Mouse (Mus musculus): ENCODE data around the gene Farp1. TPM values are rescaled to one million over a fixed set of nuclear protein-coding genes. Genes with fewer than 3 reads are reported as not detected.

Farp1 gene
- total RNA-seq, 2 experiments from 2014 or later, result 5.3 to 6.1 TPM

- no peak for DNase-seq (ENCODE audit: low spot score)
Observed at GRCm38 (mm10) chr14:121054062-121054461, 19.1 kb downstream of the Farp1 start.

GRCm38 (mm10) chr14:121057750-121058149 is 22.8 kb downstream of the Farp1 start:
- no peak for DNase-seq (ENCODE audit: low spot score)

GRCm38 (mm10) chr14:121058481-121058880 is 23.5 kb downstream of the Farp1 start:
- no peak for DNase-seq (ENCODE audit: low spot score)

- DNase-seq (ENCODE audit: low spot score), result peak; percentile 81
Observed at GRCm38 (mm10) chr14:121059266-121059665, 24.3 kb downstream of the Farp1 start.

GRCm38 (mm10) chr14:121060484-121060883 is 25.5 kb downstream of the Farp1 start:
- DNase-seq (ENCODE audit: low spot score), result no peak

- peak; percentile 61 for DNase-seq (ENCODE audit: low spot score)
Observed at GRCm38 (mm10) chr14:121061686-121062085, 26.7 kb downstream of the Farp1 start.

- DNase-seq (ENCODE audit: low spot score), result no peak
Observed at GRCm38 (mm10) chr14:121062238-121063082, 27.5 kb downstream of the Farp1 start.

- no peak for DNase-seq (ENCODE audit: low spot score)
Observed at GRCm38 (mm10) chr14:121064726-121065125, 29.7 kb downstream of the Farp1 start.

GRCm38 (mm10) chr14:121073093-121073866 is 38.3 kb downstream of the Farp1 start:
- DNase-seq (ENCODE audit: low spot score), result no peak

GRCm38 (mm10) chr14:121074197-121074734 is 39.3 kb downstream of the Farp1 start:
- DNase-seq (ENCODE audit: low spot score), result peak; percentile 61

GRCm38 (mm10) chr14:121080739-121081138 is 45.7 kb downstream of the Farp1 start:
- no peak for DNase-seq (ENCODE audit: low spot score)

- peak; percentile 68 for DNase-seq (ENCODE audit: low spot score)
Observed at GRCm38 (mm10) chr14:121082341-121082740, 47.3 kb downstream of the Farp1 start.

GRCm38 (mm10) chr14:121082793-121083192 is 47.8 kb downstream of the Farp1 start:
- no peak for DNase-seq (ENCODE audit: low spot score)

GRCm38 (mm10) chr14:121083352-121083751 is 48.4 kb downstream of the Farp1 start:
- no peak for DNase-seq (ENCODE audit: low spot score)

GRCm38 (mm10) chr14:121092517-121092916 is 57.5 kb downstream of the Farp1 start:
- DNase-seq (ENCODE audit: low spot score), result no peak

- DNase-seq (ENCODE audit: low spot score), result no peak
Observed at GRCm38 (mm10) chr14:121093860-121094259, 58.9 kb downstream of the Farp1 start.

- no peak for DNase-seq (ENCODE audit: low spot score)
Observed at GRCm38 (mm10) chr14:121097640-121098435, 62.8 kb downstream of the Farp1 start.

GRCm38 (mm10) chr14:121099120-121099519 is 64.1 kb downstream of the Farp1 start:
- no peak for DNase-seq (ENCODE audit: low spot score)

- DNase-seq (ENCODE audit: low spot score), result no peak
Observed at GRCm38 (mm10) chr14:121099876-121100275, 64.9 kb downstream of the Farp1 start.

GRCm38 (mm10) chr14:121100829-121101228 is 65.8 kb downstream of the Farp1 start:
- no peak for DNase-seq (ENCODE audit: low spot score)

- DNase-seq (ENCODE audit: low spot score), result no peak
Observed at GRCm38 (mm10) chr14:121101531-121101930, 66.5 kb downstream of the Farp1 start.

All from gastrocnemius, adult 18-20 months (tissue).